Mouse (Mus musculus) adrenal gland, postnatal 36 days (tissue): ENCODE measurements around the gene Gsap. TPM values are rescaled to one million over a fixed set of nuclear protein-coding genes. Genes with fewer than 3 reads are reported as not detected.
"Not testable (repeated sequence)": the region's sequence is repeated elsewhere in the genome, so short reads cannot be mapped to it uniquely, and the experiment has no call there.

Source experiments
- DNase-seq, 2 experiments: peaks; one replicate each; pipeline ENCODE4 v3.0.0; 2021; ENCODE audit warnings: mixed read lengths in 1 of 2
- total RNA-seq, 2 experiments: library from RNA; stranded (reverse); gene quantifications; 2 replicates each; pipeline ENCODE4 v1.2.3; 2021

Gsap gene
- total RNA-seq, 2 experiments from 2014 or later, result 4.4 TPM

GRCm38 (mm10) chr5:21261202-21261844, 75.3 kb downstream of the Gsap start:
- no peak for DNase-seq

GRCm38 (mm10) chr5:21263202-21264055, 77.4 kb downstream of the Gsap start:
- DNase-seq, result peak; percentile 46 to 47

GRCm38 (mm10) chr5:21264352-21265021, 78.4 kb downstream of the Gsap start:
- DNase-seq, result no peak

GRCm38 (mm10) chr5:21265049-21265448, 79.0 kb downstream of the Gsap start:
- DNase-seq, result peak; percentile 83 to 85

GRCm38 (mm10) chr5:21267090-21267489, 81.0 kb downstream of the Gsap start:
- no peak for DNase-seq

- no peak for DNase-seq
Observed at GRCm38 (mm10) chr5:21269446-21269845, 83.4 kb downstream of the Gsap start.

- DNase-seq, result no peak
Observed at GRCm38 (mm10) chr5:21270756-21271155, 84.7 kb downstream of the Gsap start.

- DNase-seq, result no peak
Observed at GRCm38 (mm10) chr5:21271386-21272354, 85.6 kb downstream of the Gsap start.

GRCm38 (mm10) chr5:21277685-21278084, 91.6 kb downstream of the Gsap start:
- DNase-seq, result not testable (repeated sequence)

GRCm38 (mm10) chr5:21283356-21284062, 97.5 kb downstream of the Gsap start:
- peak; percentile 45 to 48 for DNase-seq

GRCm38 (mm10) chr5:21288658-21289435, 102.8 kb downstream of the Gsap start:
- no peak for DNase-seq

GRCm38 (mm10) chr5:21290594-21290993, 104.5 kb downstream of the Gsap start:
- peak in 1 of 2 experiments; percentile 13 for DNase-seq

- DNase-seq, result no peak
Observed at GRCm38 (mm10) chr5:21295683-21296082, 109.6 kb downstream of the Gsap start.

- no peak for DNase-seq
Observed at GRCm38 (mm10) chr5:21299076-21299755, 113.2 kb downstream of the Gsap start.

GRCm38 (mm10) chr5:21300058-21300457, 114.0 kb downstream of the Gsap start:
- DNase-seq, result no peak

GRCm38 (mm10) chr5:21301011-21301410, 115.0 kb downstream of the Gsap start:
- DNase-seq, result no peak

GRCm38 (mm10) chr5:21307165-21307564, 121.1 kb downstream of the Gsap start:
- DNase-seq, result no peak

GRCm38 (mm10) chr5:21314696-21315095, 128.6 kb downstream of the Gsap start:
- no peak for DNase-seq

GRCm38 (mm10) chr5:21320138-21320537, 134.1 kb downstream of the Gsap start:
- DNase-seq, result no peak

- DNase-seq, result peak; percentile 79 to 87
Observed at GRCm38 (mm10) chr5:21326494-21326893, 140.4 kb downstream of the Gsap start.
